Mouse (Mus musculus) B cell, adult 2 months (primary cell): Measurements from ENCODE around the gene Atxn1.

ENCODE experiments used
- DNase-seq, 2 experiments: peaks; one replicate each; pipeline ENCODE4 v3.0.0; 2022

Atxn1 gene

GRCm38 (mm10) chr13:45553674-45554073 lies 411.1 kb downstream of the Atxn1 start:
- DNase-seq: no peak

GRCm38 (mm10) chr13:45547549-45547948 lies 417.3 kb downstream of the Atxn1 start:
- DNase-seq: no peak

GRCm38 (mm10) chr13:45546946-45547345 lies 417.9 kb downstream of the Atxn1 start:
- no peak for DNase-seq

- no peak for DNase-seq
Measured at GRCm38 (mm10) chr13:45545974-45546373, 418.8 kb downstream of the Atxn1 start.

- peak; percentile 56 to 57 for DNase-seq
Measured at GRCm38 (mm10) chr13:45539205-45539568, 425.6 kb downstream of the Atxn1 start.

- no peak for DNase-seq
Measured at GRCm38 (mm10) chr13:45538532-45539204, 426.1 kb downstream of the Atxn1 start.

- DNase-seq: no peak
Measured at GRCm38 (mm10) chr13:45538091-45538490, 426.7 kb downstream of the Atxn1 start.

- DNase-seq: no peak
Measured at GRCm38 (mm10) chr13:45537110-45537509, 427.7 kb downstream of the Atxn1 start.

- no peak for DNase-seq
Measured at GRCm38 (mm10) chr13:45535731-45536453, 428.9 kb downstream of the Atxn1 start.

GRCm38 (mm10) chr13:45530754-45531153 lies 434.1 kb downstream of the Atxn1 start:
- no peak for DNase-seq

GRCm38 (mm10) chr13:45528787-45529186 lies 436.0 kb downstream of the Atxn1 start:
- no peak for DNase-seq

GRCm38 (mm10) chr13:45527232-45527964 lies 437.4 kb downstream of the Atxn1 start:
- DNase-seq: peak in 1 of 2 experiments; percentile 2

- no peak for DNase-seq
Measured at GRCm38 (mm10) chr13:45526230-45526629, 438.6 kb downstream of the Atxn1 start.

GRCm38 (mm10) chr13:45524791-45525435 lies 439.9 kb downstream of the Atxn1 start:
- DNase-seq: no peak

- DNase-seq: no peak
Measured at GRCm38 (mm10) chr13:45524305-45524704, 440.5 kb downstream of the Atxn1 start.

GRCm38 (mm10) chr13:45516501-45517393 lies 448.1 kb downstream of the Atxn1 start:
- DNase-seq: no peak

GRCm38 (mm10) chr13:45514832-45515422 lies 449.9 kb downstream of the Atxn1 start:
- DNase-seq: no peak

- no peak for DNase-seq
Measured at GRCm38 (mm10) chr13:45514115-45514514, 450.7 kb downstream of the Atxn1 start.

- DNase-seq: no peak
Measured at GRCm38 (mm10) chr13:45513009-45513984, 451.5 kb downstream of the Atxn1 start.

GRCm38 (mm10) chr13:45512531-45512930 lies 452.3 kb downstream of the Atxn1 start:
- DNase-seq: no peak
